Mouse (Mus musculus) stomach, postnatal 0 days (tissue): ENCODE results near the gene Ermp1.

Experiments
- CTCF ChIP-seq: IDR thresholded peaks from 2 replicates; pipeline ENCODE4 v1.5.1; 2016; ENCODE audit warnings: antibody characterized with exemption, low read depth, mild to moderate bottlenecking, moderate library complexity
- EP300 ChIP-seq: optimal IDR thresholded peaks from 2 replicates; pipeline ENCODE3; 2016; ENCODE audit warnings: antibody characterized with exemption

GRCm38 (mm10) chr19:29644747-29645146 is 3.5 kb downstream of the Ermp1 start:
- TF ChIP-seq CTCF, result peak; percentile 50
- TF ChIP-seq EP300, result no peak
